In the genomic region with DNA sequence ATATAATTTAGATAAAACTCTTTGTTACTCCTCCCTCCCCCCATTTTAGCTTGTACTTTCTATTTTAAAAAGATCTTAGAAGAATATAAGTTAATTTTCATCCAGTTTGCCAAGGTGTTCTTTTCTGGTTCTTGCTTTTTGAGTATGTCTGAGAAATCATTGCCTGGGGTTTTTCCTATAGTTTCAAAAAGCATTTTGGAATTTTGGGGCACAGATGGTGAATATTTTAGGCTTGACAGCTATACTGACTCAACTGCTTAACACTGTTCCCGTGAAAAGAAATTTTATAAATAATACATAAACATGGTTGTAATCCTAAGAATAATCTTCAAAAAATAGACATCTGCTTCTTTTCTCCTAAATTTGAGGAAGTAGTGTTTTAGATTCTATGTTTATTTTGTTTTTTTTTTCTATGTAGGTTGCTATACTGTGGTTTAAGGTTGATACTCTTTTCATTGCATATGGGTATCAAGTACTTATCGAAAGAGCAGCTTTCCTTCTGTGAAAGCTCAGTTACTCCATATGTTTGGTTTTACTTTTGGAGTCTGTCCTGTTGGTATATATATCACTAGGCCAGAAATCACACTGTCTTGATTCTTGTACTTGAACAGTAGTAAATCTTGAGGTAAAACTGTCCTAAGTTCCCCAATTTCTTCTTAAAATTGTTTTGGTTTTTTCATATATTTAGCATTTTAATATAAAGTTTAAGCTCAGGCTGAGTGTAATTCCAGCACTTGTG, we compare ENCODE assay signal across 22 mouse cellular contexts.
"Had no signal": no experiment of that assay in that cellular context is flagged by ENCODE, and none has a peak within 500 bp of the region (broad histone marks: within the 10 kb centered on the region; RNA-seq: fewer than 3 reads in every experiment).

No protein-coding gene starts in this region.

- ATAC-seq: liver, postnatal 0 days; lung, postnatal 0 days; midbrain, embryonic 15.5 days had no signal

- H3K4me2 ChIP-seq: limb, embryonic 12.5 days; limb, embryonic 15.5 days; liver, embryonic 11.5 days; lung, embryonic 14.5 days; midbrain, embryonic 12.5 days; midbrain, embryonic 15.5 days; neural tube, embryonic 12.5 days; neural tube, embryonic 15.5 days had no signal

- DNase-seq: kidney, adult 18-20 months; kidney, adult 9 months; kidney, postnatal 14 days; kidney, postnatal 4 days; layer of hippocampus, postnatal 36 days; left cerebral cortex, postnatal 4 days; liver, postnatal 0 days; lung, embryonic 14.5 days; retina, postnatal 1 day; right cerebral cortex, postnatal 4 days; thymus, postnatal 25 days had no signal

- H3K36me3 ChIP-seq: limb, embryonic 12.5 days; limb, embryonic 15.5 days; midbrain, embryonic 12.5 days; midbrain, embryonic 15.5 days; neural tube, embryonic 12.5 days; neural tube, embryonic 15.5 days had no signal

- H3K27ac ChIP-seq: limb, embryonic 12.5 days; limb, embryonic 15.5 days; liver, embryonic 14.5 days; macrophage; midbrain, embryonic 12.5 days; midbrain, embryonic 15.5 days; neural tube, embryonic 12.5 days; neural tube, embryonic 15.5 days; stomach, postnatal 0 days had no signal

- H3K27me3 ChIP-seq: limb, embryonic 15.5 days had no signal

- H3K4me3 ChIP-seq: limb, embryonic 12.5 days; limb, embryonic 15.5 days; midbrain, embryonic 12.5 days; midbrain, embryonic 15.5 days; neural tube, embryonic 12.5 days; neural tube, embryonic 15.5 days had no signal

- H3K9me3 ChIP-seq: limb, embryonic 12.5 days; limb, embryonic 15.5 days; midbrain, embryonic 12.5 days; midbrain, embryonic 15.5 days; neural tube, embryonic 12.5 days; neural tube, embryonic 15.5 days had no signal

- H3K9ac ChIP-seq: limb, embryonic 12.5 days; limb, embryonic 15.5 days; liver, embryonic 14.5 days; liver, postnatal 0 days; lung, embryonic 14.5 days; midbrain, embryonic 12.5 days; midbrain, embryonic 15.5 days; neural tube, embryonic 12.5 days; neural tube, embryonic 15.5 days had no signal
